Mouse (Mus musculus) liver, adult 2 months (tissue): ENCODE measurements at regions not wholly inside any gene's neighbourhood (a gene's known extent, or its start where the extent isn't known, plus 50 kb on each side); places are given as distances from the start of the nearest gene placed in this dataset.

ENCODE experiments used
- DNase-seq: peaks from one replicate; pipeline ENCODE4 v3.0.0-alpha.2; 2011; ENCODE audit warnings: low read depth, low spot score; ENCODE audit errors: extremely low read depth
- H3K27ac ChIP-seq: fragments of 200-500 bp; replicated peaks from 2 replicates; pipeline ENCODE4 v1.5.1; 2012; ENCODE audit warnings: low read depth, mild to moderate bottlenecking, control low read depth, inconsistent platforms, low read length; ENCODE audit not compliant: insufficient read depth
- H3K27me3 ChIP-seq: fragments of 200-500 bp; 2 replicates; pipeline ENCODE4 v1.6.1; 2012; ENCODE audit warnings: mild to moderate bottlenecking, moderate library complexity, low read length, inconsistent platforms; ENCODE audit not compliant: control insufficient read depth, insufficient read depth
- H3K36me3 ChIP-seq: fragments of 200-500 bp; 2 replicates; pipeline ENCODE4 v1.6.1; 2012; ENCODE audit warnings: low read length, inconsistent platforms; ENCODE audit not compliant: control insufficient read depth, insufficient read depth
- H3K4me1 ChIP-seq: fragments of 200-500 bp; 2 replicates; pipeline ENCODE4 v1.6.1; 2011; ENCODE audit warnings: low read length; ENCODE audit not compliant: control insufficient read depth, insufficient read depth
- H3K4me3 ChIP-seq: fragments of 200-500 bp; 2 replicates; pipeline ENCODE4 v1.5.1; 2011; ENCODE audit warnings: low read depth, mild to moderate bottlenecking, control low read depth, low read length, moderate library complexity; ENCODE audit not compliant: insufficient read depth
- H3K79me2 ChIP-seq: fragments of 200-500 bp; 2 replicates; pipeline ENCODE4 v1.6.1; 2012; ENCODE audit warnings: inconsistent platforms, mild to moderate bottlenecking, low read length, moderate library complexity; ENCODE audit not compliant: control insufficient read depth, insufficient read depth
- H3K9ac ChIP-seq: fragments of 200-500 bp; 2 replicates; pipeline ENCODE4 v1.6.1; 2012; ENCODE audit warnings: low read depth, mild to moderate bottlenecking, control low read depth, inconsistent platforms, low read length
- CTCF ChIP-seq: fragments of 200-500 bp; IDR thresholded peaks from 2 replicates; pipeline ENCODE4 v1.5.1; 2011; ENCODE audit warnings: low read depth, low read length, control low read depth
- POLR2A ChIP-seq: fragments of 200-500 bp; IDR thresholded peaks from 2 replicates; pipeline ENCODE4 v1.6.1; 2011; ENCODE audit warnings: low read length, control low read depth; ENCODE audit not compliant: insufficient read depth; ENCODE audit errors: extremely low read depth
- WGBS: fragments of 180-500 bp; shearing (Covaris S2); methylation state at CpG from one replicate; pipeline ENCODE4 v1.1.7; 2018; 5-methylcytosine and 5-hydroxymethylcytosine counted together

DNA sequence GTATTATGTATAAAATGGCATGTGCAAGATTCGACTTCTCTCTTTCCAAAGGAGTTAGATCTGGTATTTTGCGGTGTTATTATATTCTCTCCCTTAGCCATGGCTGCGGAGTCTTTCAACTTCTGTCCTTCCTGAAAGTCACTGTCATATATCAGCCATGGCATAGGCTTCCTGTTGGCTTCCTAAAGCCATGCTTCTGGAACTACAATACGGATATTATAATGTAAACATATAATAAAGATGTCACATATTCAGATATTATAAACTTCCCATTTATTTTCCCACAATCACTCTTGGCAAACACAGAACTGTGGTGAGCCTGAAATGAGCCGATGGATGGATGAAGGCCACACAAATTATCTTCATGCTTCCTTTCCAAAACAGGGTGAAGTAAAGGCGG is 240.8 kb downstream of the Basp1 start:
- Histone ChIP-seq H3K36me3 (no peaks in the 10 kb centered on the region), H3K79me2 (no peaks in the 10 kb centered on the region), H3K27me3 (no peaks in the 10 kb centered on the region), H3K27ac (no peak overlapping the region), H3K9ac (no peak overlapping the region), H3K4me3 (no peak overlapping the region), H3K4me1 (no peaks in the 10 kb centered on the region)
- TF ChIP-seq POLR2A (no peak), CTCF (no peak)
- 69% methylated on average over 6 of the region's 6 CpGs for WGBS
- no peak for DNase-seq

DNA sequence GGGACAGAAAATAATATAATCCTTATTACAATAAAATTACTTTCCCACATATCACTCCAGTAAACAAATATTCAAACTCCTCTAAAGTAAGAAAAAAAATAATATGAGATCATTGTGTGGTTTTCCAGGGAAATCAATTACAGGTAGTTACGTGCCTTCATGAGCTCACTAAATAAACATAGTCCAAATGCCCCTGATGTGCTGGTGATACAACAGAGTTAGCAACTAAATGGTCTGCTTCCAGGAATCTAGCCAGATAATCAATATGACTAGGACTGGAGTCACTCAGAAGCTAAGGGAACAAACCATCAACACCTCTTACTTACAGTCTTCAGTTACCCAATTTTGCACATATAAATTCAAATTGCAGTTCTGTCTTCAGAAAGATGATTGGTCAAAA is 267.2 kb downstream of the Basp1 start:
- Histone ChIP-seq H3K27ac (no peak overlapping the region), H3K79me2 (no peaks in the 10 kb centered on the region), H3K9ac (no peak overlapping the region), H3K4me1 (no peaks in the 10 kb centered on the region), H3K27me3 (no peaks in the 10 kb centered on the region), H3K36me3 (no peaks in the 10 kb centered on the region), H3K4me3 (no peak overlapping the region)
- no peak for TF ChIP-seq CTCF
- no peak for TF ChIP-seq POLR2A
- DNase-seq, result peak; percentile 50
- WGBS, result 22% methylated on average over 1 of the region's 1 CpGs

DNA sequence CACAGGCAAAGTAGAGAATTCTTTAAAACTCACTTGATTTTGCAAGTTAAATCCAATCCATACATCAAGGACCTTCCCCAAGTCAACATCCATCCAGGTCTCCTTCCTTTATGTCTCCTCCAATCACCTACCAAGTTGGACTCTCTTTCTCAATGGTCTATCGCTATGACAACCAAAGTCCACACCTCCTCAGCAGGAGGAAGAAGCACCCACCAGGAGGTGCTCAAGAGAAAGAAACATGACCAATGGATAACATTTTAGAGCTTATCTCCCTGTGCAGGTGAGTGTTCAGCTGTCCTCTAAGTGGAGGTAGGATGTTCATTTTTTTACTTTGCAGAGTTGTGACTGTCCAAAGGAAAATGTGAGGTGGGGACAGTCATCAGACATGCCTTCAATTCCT is 269.3 kb downstream of the Basp1 start:
- Histone ChIP-seq H3K36me3 (no peaks in the 10 kb centered on the region), H3K9ac (no peak overlapping the region), H3K4me3 (no peak overlapping the region), H3K27me3 (no peaks in the 10 kb centered on the region), H3K4me1 (no peaks in the 10 kb centered on the region), H3K27ac (no peak overlapping the region), H3K79me2 (no peaks in the 10 kb centered on the region)
- WGBS, result 86% methylated on average over 1 of the region's 1 CpGs
- peak; percentile 17 for DNase-seq
- TF ChIP-seq POLR2A (no peak), CTCF (no peak)

DNA sequence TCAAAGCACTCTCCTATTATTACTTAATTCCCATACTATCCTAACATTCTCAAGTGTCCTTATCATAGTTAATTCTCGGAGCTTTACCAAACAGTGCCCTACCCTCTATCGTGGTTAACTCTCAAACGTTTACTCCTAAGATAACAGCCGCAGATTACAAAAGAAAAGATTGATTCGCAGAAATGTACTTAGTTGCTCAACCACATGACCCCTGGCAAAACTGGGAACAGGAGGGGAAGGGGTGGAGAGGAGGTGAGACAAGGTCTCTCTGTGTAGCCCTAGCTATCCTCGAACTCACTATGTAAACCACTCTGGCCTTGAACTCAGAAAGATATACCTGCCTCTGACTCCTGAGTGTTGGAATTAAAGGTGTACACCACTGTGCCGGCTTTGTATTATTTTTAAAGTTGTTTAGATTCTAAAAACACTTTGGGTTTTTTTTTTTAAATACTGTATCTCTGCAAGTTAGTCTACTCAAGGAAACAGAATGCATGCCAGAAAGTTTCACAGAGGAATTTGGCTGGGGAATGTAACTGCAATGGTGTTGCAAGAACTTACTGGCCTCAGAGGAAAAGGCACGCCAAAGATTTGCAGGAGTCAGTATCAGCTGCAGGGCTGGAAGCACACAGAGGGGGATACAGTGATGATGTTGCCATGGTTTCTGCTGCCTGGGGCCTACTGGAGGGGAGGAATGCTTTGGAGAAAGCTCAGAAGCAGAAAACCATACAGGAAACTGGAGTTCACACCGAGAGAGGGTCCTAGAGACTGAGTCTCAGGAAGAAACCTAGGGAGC is 273.0 kb downstream of the Basp1 start:
- Histone ChIP-seq H3K27me3 (no peaks in the 10 kb centered on the region), H3K27ac (no peak overlapping the region), H3K36me3 (no peaks in the 10 kb centered on the region), H3K4me3 (no peak overlapping the region), H3K79me2 (no peaks in the 10 kb centered on the region), H3K4me1 (no peaks in the 10 kb centered on the region), H3K9ac (no peak overlapping the region)
- no peak for TF ChIP-seq CTCF
- no peak for TF ChIP-seq POLR2A
- WGBS, result 24% methylated on average over 9 of the region's 9 CpGs
- peak; percentile 75 for DNase-seq

DNA sequence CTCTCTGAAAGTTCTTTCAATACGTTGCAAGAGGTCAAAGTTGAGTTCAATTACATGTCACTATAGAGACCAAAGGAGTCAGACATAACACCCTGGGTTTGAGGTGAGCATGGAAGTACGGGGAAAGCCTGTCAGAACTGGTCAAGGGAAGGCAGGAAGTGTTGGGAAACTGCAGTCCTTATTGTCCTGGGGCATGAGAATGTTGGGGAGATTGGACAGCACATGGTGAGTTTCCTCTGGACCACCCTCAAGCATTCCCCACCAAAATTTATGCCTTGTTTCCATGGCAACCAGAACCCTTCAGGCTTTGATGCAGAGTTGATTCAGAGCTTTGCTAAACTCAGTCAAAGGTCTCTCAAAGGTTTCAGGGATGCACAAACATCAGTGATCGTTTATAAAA is 276.5 kb downstream of the Basp1 start:
- Histone ChIP-seq H3K4me1 (no peaks in the 10 kb centered on the region), H3K9ac (no peak overlapping the region), H3K4me3 (no peak overlapping the region), H3K79me2 (no peaks in the 10 kb centered on the region), H3K27me3 (no peaks in the 10 kb centered on the region), H3K27ac (no peak overlapping the region), H3K36me3 (no peaks in the 10 kb centered on the region)
- TF ChIP-seq POLR2A (no peak), CTCF (no peak)
- 60% methylated on average over 3 of the region's 3 CpGs for whole genome bisulfite sequencing
- no peak for DNase-seq

DNA sequence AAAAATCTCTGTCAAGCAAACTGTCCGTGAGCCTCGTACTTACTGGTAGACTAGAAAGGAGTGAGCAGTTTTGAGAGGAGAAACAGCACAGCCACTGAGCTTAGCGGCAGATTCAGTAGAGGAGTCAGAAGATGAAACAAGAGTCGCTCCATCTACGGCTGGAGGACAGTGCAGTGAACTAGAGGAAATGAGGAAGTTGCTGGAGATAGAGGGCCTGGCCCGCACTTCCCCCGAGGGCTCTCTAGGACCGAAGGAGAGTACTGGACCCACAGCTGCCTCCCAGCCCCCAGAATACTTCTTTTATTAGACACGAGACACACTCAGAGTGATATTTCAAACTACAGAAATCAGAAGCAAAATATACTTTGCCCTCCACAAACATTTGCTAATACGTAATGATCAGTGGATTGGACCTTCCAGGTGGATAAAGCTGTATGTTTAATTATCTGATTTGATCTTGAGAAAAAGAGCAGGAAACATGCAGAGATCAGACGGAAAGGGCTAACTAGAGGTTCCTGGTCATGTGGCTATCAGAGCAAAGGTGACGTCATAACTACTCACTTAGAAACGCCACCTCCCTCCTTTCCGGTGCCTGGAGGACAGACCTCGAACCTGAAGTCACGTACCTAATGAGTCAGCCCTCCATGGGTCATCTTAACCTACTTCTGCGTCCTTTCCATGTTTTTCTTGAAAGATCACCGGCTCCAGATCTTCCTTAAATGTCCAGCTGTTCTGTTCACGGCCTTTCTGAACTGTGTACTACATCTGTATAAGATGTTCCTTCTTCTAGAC is 277.9 kb downstream of the Basp1 start:
- no peak for TF ChIP-seq CTCF
- TF ChIP-seq POLR2A, result no peak

More for the DNA sequence above, 277.9 kb downstream of the Basp1 start:
- 75% methylated on average over 19 of the region's 19 CpGs for WGBS
- H3K27me3 ChIP-seq, result no peaks in the 10 kb centered on the region
- no peak overlapping the region for H3K9ac ChIP-seq
- no peaks in the 10 kb centered on the region for H3K36me3 ChIP-seq
- H3K79me2 ChIP-seq, result no peaks in the 10 kb centered on the region
- no peak overlapping the region for H3K27ac ChIP-seq
- H3K4me1 ChIP-seq, result no peaks in the 10 kb centered on the region
- DNase-seq, result no peak
- H3K4me3 ChIP-seq, result no peak overlapping the region
